Mouse (Mus musculus) ES-E14 (cell line): ENCODE results near the gene Scn7a. TPM values are rescaled to one million over a fixed set of nuclear protein-coding genes. Genes with fewer than 3 reads are reported as not detected.

Experiments
- DNase-seq: peaks from one replicate; pipeline ENCODE4 v3.0.0-alpha.2; 2013; ENCODE audit warnings: low read depth, low spot score
- H3K27ac ChIP-seq: 2 replicates; pipeline ENCODE4 v1.5.1; 2012; ENCODE audit warnings: low read depth, mild to moderate bottlenecking, low read length, moderate library complexity, mixed read lengths; ENCODE audit not compliant: poor library complexity, insufficient read depth, severe bottlenecking
- H3K36me3 ChIP-seq: 2 replicates; pipeline ENCODE4 v1.6.1; 2012; ENCODE audit warnings: mild to moderate bottlenecking, low read length, moderate library complexity, mixed read lengths; ENCODE audit not compliant: control insufficient read depth, poor library complexity, insufficient read depth, severe bottlenecking
- H3K4me1 ChIP-seq, 2 experiments: fragments of 150-350 bp in 1 of 2; sonication (generic) in 1 of 2; 2 replicates each; pipeline ENCODE4 v1.6.1; 2012; ENCODE audit warnings: low read length in 2 of 2, mild to moderate bottlenecking in 1 of 2, mixed read lengths in 1 of 2; ENCODE audit not compliant: control insufficient read depth in 2 of 2, insufficient read depth in 2 of 2, poor library complexity in 1 of 2
- H3K4me3 ChIP-seq, 2 experiments: fragments of 150-350 bp in 1 of 2; sonication (generic) in 1 of 2; 2 replicates each; pipeline ENCODE4 v1.5.1; 2012; ENCODE audit warnings: low read length in 2 of 2, low read depth in 1 of 2, mild to moderate bottlenecking in 1 of 2, mixed read lengths in 1 of 2; ENCODE audit not compliant: insufficient read depth in 1 of 2, poor library complexity in 1 of 2, severe bottlenecking in 1 of 2
- H3K9ac ChIP-seq: 2 replicates; pipeline ENCODE4 v1.6.1; 2012; ENCODE audit warnings: low read depth, mild to moderate bottlenecking, low read length, mixed read lengths; ENCODE audit not compliant: poor library complexity, insufficient read depth, severe bottlenecking
- H3K9me3 ChIP-seq: fragments of 150-350 bp; sonication (generic); 2 replicates; pipeline ENCODE4 v1.6.1; 2012; ENCODE audit warnings: low read depth, mild to moderate bottlenecking, low read length; ENCODE audit not compliant: control insufficient read depth, insufficient read depth
- CHD2 ChIP-seq: IDR thresholded peaks from 2 replicates; pipeline ENCODE4 v1.6.1; 2014; ENCODE audit warnings: mild to moderate bottlenecking, low read depth, low read length, inconsistent platforms
- HCFC1 ChIP-seq: IDR thresholded peaks from 2 replicates; pipeline ENCODE4 v1.6.1; 2012; ENCODE audit warnings: low read length, inconsistent platforms, borderline replicate concordance; ENCODE audit not compliant: insufficient read depth
- MAFK ChIP-seq: IDR thresholded peaks from 2 replicates; pipeline ENCODE4 v1.6.1; 2014; ENCODE audit warnings: mild to moderate bottlenecking, low read depth, low read length, inconsistent platforms; ENCODE audit not compliant: insufficient read depth
- ZC3H11A ChIP-seq: IDR thresholded peaks from 2 replicates; pipeline ENCODE4 v1.6.1; 2012; ENCODE audit warnings: low read depth, mild to moderate bottlenecking, inconsistent platforms, low read length, borderline replicate concordance
- ZNF384 ChIP-seq: IDR thresholded peaks from 2 replicates; pipeline ENCODE4 v1.6.1; 2012; ENCODE audit warnings: low read depth, low read length, inconsistent platforms
- in situ Hi-C, 2 experiments: fragments of 600-800 bp; cut with MboI; formaldehyde crosslinking; loops; one replicate each; pipeline ENCODE4 v1.15.1; 2025; ENCODE audit warnings: low sequenced_read_pairs in 2 of 2, inconsistent platforms in 1 of 2; ENCODE audit not compliant: unreplicated experiment in 2 of 2
- total RNA-seq: library from RNA; depleted of rRNA; stranded (reverse); fragments of 300-350 nt; gene quantifications from 2 replicates; pipeline ENCODE4 v1.2.3, GENCODE M21; 2012; rRNA removed

The Scn7a gene
- total RNA-seq: not detected in 2 replicates

DNA sequence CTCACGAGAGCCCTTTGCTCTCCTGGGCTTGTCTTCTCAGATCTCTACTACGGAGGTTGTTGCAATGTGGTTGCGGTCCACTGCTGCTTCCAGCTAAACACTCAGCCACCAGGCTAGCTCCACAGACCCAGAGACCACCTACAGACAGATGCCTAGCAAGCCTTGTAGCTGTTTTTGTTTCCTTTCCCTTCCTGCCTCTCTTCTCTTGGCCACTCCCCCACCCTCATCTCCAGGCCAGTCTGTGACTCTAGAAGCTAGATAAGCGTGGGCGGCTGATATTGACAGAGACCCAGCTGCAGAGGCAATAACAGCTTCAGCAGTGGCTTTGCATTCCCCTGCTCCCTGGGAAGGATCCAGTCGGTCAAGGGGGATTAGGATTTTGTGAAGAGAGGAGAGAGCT is at the start of gene Scn7a:
Gene Scn7a, minus strand, starts transcription at position 150 of the 400 bp plus-strand sequence.
- in situ Hi-C loops: no loop called here
- Histone ChIP-seq H3K27ac (no peak within 1 kb of the TSS), H3K4me3 (no peak within 1 kb of the TSS), H3K9ac (no peak within 1 kb of the TSS), H3K9me3 (no peaks in the 10 kb centered on the region), H3K4me1 (no peaks in the 10 kb centered on the region), H3K36me3 (no peaks in the 10 kb centered on the region)
- no peak for TF ChIP-seq ZNF384
- TF ChIP-seq HCFC1: no peak
- TF ChIP-seq MAFK: no peak
- no peak for TF ChIP-seq ZC3H11A
- TF ChIP-seq CHD2: no peak
- DNase-seq: no peak

DNA sequence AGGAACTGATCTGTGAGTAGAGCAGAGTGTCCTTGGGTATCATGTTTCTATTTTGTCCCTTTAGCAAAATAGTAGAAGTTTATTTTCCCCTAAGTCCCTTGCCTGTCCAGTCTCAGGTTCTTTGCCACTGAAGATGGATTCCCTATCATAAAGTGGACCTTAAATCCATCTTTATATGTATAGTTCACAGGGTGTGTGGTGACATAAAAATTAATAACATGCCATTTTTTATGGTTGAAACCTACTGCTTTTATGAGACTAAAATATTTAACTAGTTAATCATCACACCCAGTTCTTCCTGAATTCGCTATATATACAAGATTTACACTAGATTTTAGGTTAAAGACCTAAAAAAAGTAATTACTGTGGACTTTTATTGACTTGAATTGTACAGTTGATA is 43.0 kb upstream of the Scn7a start:
- H3K36me3 ChIP-seq: no peaks in the 10 kb centered on the region
- no peak for TF ChIP-seq CHD2
- TF ChIP-seq ZC3H11A: no peak
- TF ChIP-seq MAFK: no peak
- TF ChIP-seq ZNF384: no peak
- TF ChIP-seq HCFC1: no peak
- no peak overlapping the region for H3K9ac ChIP-seq
- no peak overlapping the region for H3K27ac ChIP-seq
- H3K4me1 ChIP-seq: no peaks in the 10 kb centered on the region
- no peaks in the 10 kb centered on the region for H3K9me3 ChIP-seq
- no peak overlapping the region for H3K4me3 ChIP-seq
- DNase-seq: no peak
- in situ Hi-C loops: no loop called here

DNA sequence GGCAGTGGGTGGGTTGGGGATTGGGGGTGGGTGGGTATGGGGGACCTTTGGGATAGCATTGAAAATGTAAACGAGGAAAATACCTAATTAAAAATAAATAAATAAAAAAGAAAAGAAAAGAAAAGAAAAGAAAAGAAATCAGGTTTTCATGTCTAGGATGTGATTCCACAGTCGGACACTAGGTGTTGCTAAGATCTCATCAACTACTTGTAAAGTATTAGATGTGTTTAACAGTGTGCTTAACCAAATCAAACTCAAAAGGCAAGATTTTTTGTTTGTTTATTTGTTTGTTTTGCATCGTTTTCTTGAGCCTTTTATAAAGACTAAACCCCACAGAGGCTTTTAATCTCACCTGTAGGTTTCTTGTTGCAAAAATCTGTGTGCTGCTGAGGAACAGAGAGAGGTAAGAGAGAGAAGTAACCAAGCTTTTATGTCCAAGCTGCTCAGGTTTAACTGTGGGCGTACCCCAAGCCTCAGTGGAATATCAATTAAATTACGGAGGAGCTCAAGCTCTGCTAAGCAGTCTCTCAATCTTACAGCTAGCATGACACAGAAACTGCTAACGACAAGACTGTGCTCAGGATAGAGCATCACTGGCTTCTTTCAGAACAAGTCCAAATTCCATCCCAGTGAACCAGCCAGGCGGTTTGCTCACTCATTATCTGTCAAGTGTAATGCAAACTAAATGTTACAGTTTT is 35.3 kb upstream of the Scn7a start:
- no peak overlapping the region for H3K27ac ChIP-seq
- TF ChIP-seq ZNF384 (no peak), ZC3H11A (peak; percentile 9; the same call in 1 of the 2 replicates)
- no peak for DNase-seq

DNA sequence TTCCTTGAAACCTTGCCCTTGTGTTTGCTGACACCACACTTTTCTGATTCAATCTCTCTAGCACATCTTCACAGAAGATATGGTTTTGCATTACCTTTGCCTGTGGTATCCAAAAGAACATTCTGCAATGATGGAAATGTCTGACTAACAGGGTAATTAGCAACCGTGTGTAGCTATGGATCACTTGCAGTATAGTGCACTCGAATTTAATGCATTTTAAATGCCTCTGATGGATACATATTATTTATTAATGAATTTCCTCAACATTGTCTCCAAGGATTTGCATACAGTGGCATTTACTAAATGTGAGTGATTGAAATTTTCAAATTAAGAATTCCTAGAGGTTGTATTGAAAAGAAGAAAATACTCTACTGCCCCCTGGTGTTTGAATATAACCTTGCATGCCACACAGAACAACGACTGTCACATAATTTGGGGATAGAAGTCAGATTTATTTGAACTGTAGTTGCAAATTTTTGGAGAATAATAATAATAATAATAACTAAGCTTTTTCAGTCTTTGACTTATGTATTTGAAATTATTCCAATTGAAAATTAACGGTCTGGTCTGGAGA is 15.0 kb upstream of the Scn7a start:
- in situ Hi-C loops: no loop called here
- H3K4me1 ChIP-seq: no peaks in the 10 kb centered on the region
- no peak for DNase-seq

More for the DNA sequence above, 35.3 kb upstream of the Scn7a start:
- in situ Hi-C loops: no loop called here
- Histone ChIP-seq H3K4me1 (no peaks in the 10 kb centered on the region), H3K9me3 (no peaks in the 10 kb centered on the region), H3K36me3 (no peaks in the 10 kb centered on the region), H3K9ac (no peak overlapping the region), H3K4me3 (no peak overlapping the region)

DNA sequence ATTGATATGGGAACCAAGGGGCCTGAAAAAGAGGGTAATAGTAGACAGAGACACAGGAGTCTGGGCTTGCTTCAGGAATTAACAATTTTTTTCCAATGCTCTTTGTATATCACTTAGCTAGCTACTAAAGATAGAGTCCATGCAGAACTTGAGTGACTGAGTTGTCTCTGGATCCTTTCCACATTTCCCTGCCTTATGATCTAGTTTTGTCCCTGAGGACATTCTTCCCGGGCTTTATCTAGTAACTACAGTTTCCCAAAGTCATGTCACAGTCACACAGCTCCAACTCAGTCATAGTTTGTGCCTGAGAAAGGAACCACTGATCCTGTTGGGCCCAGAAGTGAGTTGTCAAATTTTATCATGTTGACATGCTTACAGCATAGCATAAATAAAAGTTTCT is 12.8 kb upstream of the Scn7a start:
- in situ Hi-C loops: no loop called here
- Histone ChIP-seq H3K4me1 (no peaks in the 10 kb centered on the region), H3K36me3 (no peaks in the 10 kb centered on the region), H3K27ac (no peak overlapping the region), H3K9ac (no peak overlapping the region), H3K4me3 (no peak overlapping the region), H3K9me3 (no peaks in the 10 kb centered on the region)
- TF ChIP-seq ZNF384 (no peak), ZC3H11A (no peak), MAFK (no peak), CHD2 (no peak), HCFC1 (no peak)
- DNase-seq: no peak

More for the DNA sequence above, 15.0 kb upstream of the Scn7a start:
- Histone ChIP-seq H3K9ac (no peak overlapping the region), H3K36me3 (no peaks in the 10 kb centered on the region), H3K27ac (no peak overlapping the region), H3K9me3 (no peaks in the 10 kb centered on the region), H3K4me3 (no peak overlapping the region)
- no peak for TF ChIP-seq CHD2
